Mouse (Mus musculus): ENCODE results near the gene Ucp3. TPM values are rescaled to one million over a fixed set of nuclear protein-coding genes. Genes with fewer than 3 reads are reported as not detected.

The Ucp3 gene
- polyA plus RNA-seq, 1 experiment from 2014 or later: not detected

DNA sequence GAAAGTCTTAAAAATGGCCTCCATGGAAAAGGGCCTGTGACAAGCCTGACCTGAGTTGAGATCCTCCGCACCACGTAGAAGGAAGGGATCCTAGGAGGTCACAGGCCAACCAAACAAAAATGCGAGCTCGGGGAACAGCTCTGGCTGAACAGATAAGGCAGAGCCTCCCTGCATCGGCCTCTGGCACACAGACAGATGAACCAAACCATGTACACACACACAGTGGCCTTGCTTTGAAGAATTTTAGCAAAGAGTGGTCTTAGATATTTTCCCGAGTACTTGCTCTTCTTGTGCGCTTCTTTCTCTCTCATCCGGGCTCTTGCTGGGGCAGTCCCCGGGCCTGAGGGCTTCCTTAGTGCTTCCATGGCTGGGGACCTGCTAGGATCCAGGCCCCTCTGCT lies 9.6 kb upstream of the Ucp3 start:
- Histone ChIP-seq H3K4me3 (no peak overlapping the region), H3K27me3 (replicated peaks) (no peaks in the 10 kb centered on the region), H3K4me2 (replicated peaks) (no peak overlapping the region), H3K9ac (no peak overlapping the region), H3K27ac (no peak overlapping the region), H3K36me3 (peaks cover 64% of the 10 kb centered on the region), H3K4me1 (no peaks in the 10 kb centered on the region), H3K9me3 (no peaks in the 10 kb centered on the region)
- no peak for ATAC-seq (ENCODE audit: low FRiP score, low read depth)
- 87% methylated on average over 9 of the region's 9 CpGs for WGBS

DNA sequence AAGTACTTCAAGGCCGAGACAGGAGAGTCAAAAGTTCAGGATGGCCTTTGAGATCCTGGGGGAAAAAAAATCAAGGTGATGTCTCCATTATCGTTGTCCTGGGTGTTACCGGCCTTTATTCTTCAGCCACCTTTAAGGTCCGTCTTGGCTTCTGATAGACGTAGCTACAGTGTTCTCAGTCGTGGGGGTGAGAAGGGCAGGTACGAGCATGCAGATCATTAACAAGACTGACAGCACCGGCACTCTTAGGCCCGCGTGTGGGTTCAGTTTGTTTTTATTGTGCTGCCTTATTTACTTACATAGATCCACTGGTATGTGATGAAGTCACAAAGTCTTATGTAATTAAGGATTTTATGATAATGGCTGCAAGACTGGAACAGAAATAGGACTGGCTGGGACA lies 9.0 kb upstream of the Ucp3 start:
- Histone ChIP-seq H3K9me3 (no peaks in the 10 kb centered on the region), H3K9ac (no peak overlapping the region), H3K4me3 (no peak overlapping the region), H3K4me2 (replicated peaks) (no peak overlapping the region), H3K36me3 (peaks cover 67% of the 10 kb centered on the region), H3K27me3 (replicated peaks) (no peaks in the 10 kb centered on the region), H3K27ac (no peak overlapping the region), H3K4me1 (no peaks in the 10 kb centered on the region)
- WGBS: 92% methylated on average over 10 of the region's 10 CpGs
- ATAC-seq (ENCODE audit: low FRiP score, low read depth): no peak

DNA sequence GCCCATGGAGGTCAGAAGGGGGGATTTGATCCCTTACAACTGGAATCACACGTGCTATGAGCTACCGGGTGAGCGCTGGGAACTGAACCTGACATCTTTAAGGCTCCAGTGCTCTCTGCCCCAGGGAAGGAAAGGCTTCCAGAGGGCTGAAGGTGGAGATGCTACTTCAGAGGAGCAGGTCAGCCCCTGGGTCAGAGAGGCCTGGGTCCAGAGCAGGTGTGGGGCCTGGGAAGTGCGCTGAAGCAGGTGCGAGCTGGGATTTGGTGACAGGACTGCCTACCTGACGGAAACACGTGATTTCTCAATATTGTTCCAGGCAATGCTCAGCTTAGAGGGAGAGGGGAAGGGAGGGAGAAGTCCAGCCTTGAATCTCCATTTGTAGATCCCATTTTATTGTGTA lies 8.5 kb upstream of the Ucp3 start:
- peaks cover 68% of the 10 kb centered on the region for H3K36me3 ChIP-seq
- no peak overlapping the region for H3K4me2 ChIP-seq (replicated peaks)
- no peak for ATAC-seq (ENCODE audit: low FRiP score, low read depth)
- H3K4me1 ChIP-seq: no peaks in the 10 kb centered on the region
- H3K9ac ChIP-seq: no peak overlapping the region
- H3K4me3 ChIP-seq: no peak overlapping the region
- no peaks in the 10 kb centered on the region for H3K9me3 ChIP-seq
- no peaks in the 10 kb centered on the region for H3K27me3 ChIP-seq (replicated peaks)
- 96% methylated on average over 7 of the region's 7 CpGs for WGBS
- no peak overlapping the region for H3K27ac ChIP-seq

GRCm38 (mm10) chr7:100465248-100465647 lies 7.5 kb upstream of the Ucp3 start:
- Histone ChIP-seq H3K4me3 (no peak overlapping the region), H3K9ac (no peak overlapping the region), H3K4me2 (replicated peaks) (no peak overlapping the region), H3K27me3 (replicated peaks) (no peaks in the 10 kb centered on the region), H3K9me3 (no peaks in the 10 kb centered on the region), H3K36me3 (peaks cover 65% of the 10 kb centered on the region), H3K27ac (no peak overlapping the region), H3K4me1 (no peaks in the 10 kb centered on the region)
- ATAC-seq (ENCODE audit: low FRiP score, low read depth): no peak
- WGBS: 86% methylated on average over 4 of the region's 4 CpGs

GRCm38 (mm10) chr7:100465656-100466309 lies 7.0 kb upstream of the Ucp3 start:
- WGBS: 87% methylated on average over 5 of the region's 5 CpGs
- Histone ChIP-seq H3K4me2 (replicated peaks) (no peak overlapping the region), H3K27me3 (replicated peaks) (no peaks in the 10 kb centered on the region), H3K9ac (no peak overlapping the region), H3K4me1 (no peaks in the 10 kb centered on the region), H3K4me3 (no peak overlapping the region), H3K36me3 (peaks cover 62% of the 10 kb centered on the region), H3K27ac (no peak overlapping the region), H3K9me3 (no peaks in the 10 kb centered on the region)
- ATAC-seq (ENCODE audit: low FRiP score, low read depth): no peak

DNA sequence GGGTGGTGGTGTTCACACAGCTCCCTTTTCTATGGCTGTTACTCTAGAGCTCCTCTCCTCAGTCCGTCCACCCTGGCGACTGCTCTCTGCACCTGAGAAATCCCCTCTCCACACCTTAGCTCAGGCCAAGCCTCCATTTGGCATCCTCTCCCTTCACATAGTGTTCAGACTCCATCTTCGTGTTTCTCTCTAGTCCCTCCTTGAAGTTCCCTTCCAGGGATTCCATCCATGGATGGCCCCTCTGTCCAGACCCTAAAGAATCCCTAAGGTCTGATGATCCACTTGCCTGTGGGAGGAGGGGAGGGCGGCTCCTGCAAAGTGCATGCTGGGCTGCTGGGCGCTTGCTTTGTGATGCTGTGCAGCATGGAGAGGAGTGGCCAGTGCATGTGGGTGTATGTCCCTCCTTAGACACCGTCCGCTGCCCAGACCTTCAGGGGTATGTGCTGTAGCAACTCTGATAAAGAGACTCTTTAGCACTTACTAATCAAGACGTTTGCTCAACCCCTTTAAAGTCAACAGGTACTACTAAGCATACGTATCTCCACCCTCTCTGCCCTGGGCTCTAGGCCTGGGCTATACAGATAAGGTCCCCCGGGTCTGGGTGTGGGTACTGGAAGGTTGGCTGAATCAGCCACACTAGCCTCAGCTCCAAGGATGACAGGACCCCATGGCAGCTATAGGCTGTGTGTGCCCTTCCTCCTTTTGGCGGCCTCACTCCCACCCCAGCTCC lies 5.8 kb upstream of the Ucp3 start:
- Histone ChIP-seq H3K4me3 (no peak overlapping the region), H3K4me1 (no peaks in the 10 kb centered on the region), H3K27ac (no peak overlapping the region), H3K36me3 (peaks cover 51% of the 10 kb centered on the region), H3K27me3 (replicated peaks) (no peaks in the 10 kb centered on the region), H3K4me2 (replicated peaks) (no peak overlapping the region), H3K9me3 (no peaks in the 10 kb centered on the region), H3K9ac (no peak overlapping the region)
- WGBS: 92% methylated on average over 11 of the region's 11 CpGs
- ATAC-seq (ENCODE audit: low FRiP score, low read depth): no peak

GRCm38 (mm10) chr7:100468761-100469160 lies 4.0 kb upstream of the Ucp3 start:
- no peaks in the 10 kb centered on the region for H3K27me3 ChIP-seq (replicated peaks)
- no peaks in the 10 kb centered on the region for H3K9me3 ChIP-seq
- H3K4me3 ChIP-seq: no peak overlapping the region
- H3K36me3 ChIP-seq: peaks cover 50% of the 10 kb centered on the region
- ATAC-seq (ENCODE audit: low FRiP score, low read depth): no peak
- no peak overlapping the region for H3K4me2 ChIP-seq (replicated peaks)
- H3K27ac ChIP-seq: no peak overlapping the region
- no peaks in the 10 kb centered on the region for H3K4me1 ChIP-seq
- no peak overlapping the region for H3K9ac ChIP-seq
- WGBS: 94% methylated on average over 6 of the region's 6 CpGs

DNA sequence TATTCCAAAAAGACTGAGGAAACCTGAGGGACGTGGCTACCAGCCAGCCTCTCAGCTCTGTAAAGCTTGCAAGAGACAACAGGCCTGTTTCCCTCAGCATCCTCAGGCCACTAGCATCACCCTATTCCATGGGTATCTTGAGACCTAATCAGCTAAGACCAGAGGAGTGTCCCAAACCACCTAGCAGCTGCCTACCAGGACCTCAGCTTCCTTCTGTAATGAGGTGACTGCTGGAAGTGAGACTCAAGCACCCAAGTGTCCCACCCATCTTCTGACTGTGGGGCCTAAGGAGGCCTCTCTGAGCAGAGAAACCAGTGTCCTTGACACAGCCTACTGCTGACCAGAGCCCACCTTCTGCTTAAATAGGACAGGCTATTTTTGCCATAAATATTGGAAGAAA lies 3.3 kb upstream of the Ucp3 start:
- no peak for ATAC-seq (ENCODE audit: low FRiP score, low read depth)
- H3K9ac ChIP-seq: no peak overlapping the region
- 81% methylated on average over 1 of the region's 1 CpGs for WGBS

DNA sequence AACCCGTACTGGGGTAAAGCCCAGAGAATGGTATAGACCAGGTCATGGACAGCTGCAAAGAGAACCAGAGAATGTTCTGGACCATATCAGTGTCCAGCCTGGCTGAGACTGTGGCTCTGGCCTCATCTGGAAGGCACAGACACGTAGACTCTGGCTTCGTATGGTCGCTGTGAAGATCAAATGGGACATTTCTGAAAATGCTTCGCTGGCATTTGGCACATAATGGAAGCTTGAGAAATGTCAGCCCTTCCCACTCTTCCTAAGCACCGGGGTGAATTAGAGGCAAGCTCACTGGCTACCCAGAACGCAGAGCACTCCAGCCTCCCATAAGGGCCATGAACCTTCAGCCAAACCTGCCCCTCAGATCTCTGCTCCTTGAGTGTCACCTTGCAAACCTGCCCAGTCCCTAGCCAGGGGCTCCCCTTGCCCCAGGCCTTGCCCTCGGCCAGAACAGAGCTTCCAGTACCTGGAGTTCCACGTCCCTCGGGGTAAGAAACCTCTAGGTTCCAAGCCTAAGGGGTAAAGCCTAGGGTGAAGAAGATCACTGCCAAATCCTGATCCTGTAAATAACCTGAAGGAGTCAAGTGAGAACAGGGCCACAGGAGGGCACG lies 1.9 kb upstream of the Ucp3 start:
- H3K4me1 ChIP-seq: no peaks in the 10 kb centered on the region
- ATAC-seq (ENCODE audit: low FRiP score, low read depth): no peak
- no peak overlapping the region for H3K27ac ChIP-seq
- peaks cover 32% of the 10 kb centered on the region for H3K36me3 ChIP-seq
- no peak overlapping the region for H3K4me2 ChIP-seq (replicated peaks)
- H3K27me3 ChIP-seq (replicated peaks): no peaks in the 10 kb centered on the region
- WGBS: 91% methylated on average over 11 of the region's 11 CpGs
- no peak overlapping the region for H3K9ac ChIP-seq
- no peak overlapping the region for H3K4me3 ChIP-seq
- no peaks in the 10 kb centered on the region for H3K9me3 ChIP-seq

More for the DNA sequence above, 3.3 kb upstream of the Ucp3 start:
- peaks cover 43% of the 10 kb centered on the region for H3K36me3 ChIP-seq
- no peaks in the 10 kb centered on the region for H3K4me1 ChIP-seq
- no peak overlapping the region for H3K4me2 ChIP-seq (replicated peaks)
- no peaks in the 10 kb centered on the region for H3K9me3 ChIP-seq
- H3K4me3 ChIP-seq: no peak overlapping the region
- H3K27me3 ChIP-seq (replicated peaks): no peaks in the 10 kb centered on the region
- no peak overlapping the region for H3K27ac ChIP-seq

- Histone ChIP-seq H3K4me1 (no peaks in the 10 kb centered on the region), H3K9ac (no peak overlapping the region), H3K9me3 (no peaks in the 10 kb centered on the region), H3K4me2 (replicated peaks) (no peak overlapping the region), H3K27ac (no peak overlapping the region), H3K36me3 (peaks cover 27% of the 10 kb centered on the region), H3K4me3 (no peak overlapping the region), H3K27me3 (replicated peaks) (no peaks in the 10 kb centered on the region)
- 93% methylated on average over 1 of the region's 1 CpGs for WGBS
- ATAC-seq (ENCODE audit: low FRiP score, low read depth): no peak
Observed at GRCm38 (mm10) chr7:100471407-100471797, 1.4 kb upstream of the Ucp3 start.

GRCm38 (mm10) chr7:100473846-100474454 lies 1.2 kb downstream of the Ucp3 start:
- Histone ChIP-seq H3K9ac (no peak overlapping the region), H3K36me3 (peaks cover 13% of the 10 kb centered on the region), H3K9me3 (no peaks in the 10 kb centered on the region), H3K4me2 (replicated peaks) (no peak overlapping the region), H3K27ac (no peak overlapping the region), H3K4me1 (no peaks in the 10 kb centered on the region), H3K27me3 (replicated peaks) (no peaks in the 10 kb centered on the region), H3K4me3 (no peak overlapping the region)
- WGBS: 89% methylated on average over 9 of the region's 9 CpGs
- no peak for ATAC-seq (ENCODE audit: low FRiP score, low read depth)

DNA sequence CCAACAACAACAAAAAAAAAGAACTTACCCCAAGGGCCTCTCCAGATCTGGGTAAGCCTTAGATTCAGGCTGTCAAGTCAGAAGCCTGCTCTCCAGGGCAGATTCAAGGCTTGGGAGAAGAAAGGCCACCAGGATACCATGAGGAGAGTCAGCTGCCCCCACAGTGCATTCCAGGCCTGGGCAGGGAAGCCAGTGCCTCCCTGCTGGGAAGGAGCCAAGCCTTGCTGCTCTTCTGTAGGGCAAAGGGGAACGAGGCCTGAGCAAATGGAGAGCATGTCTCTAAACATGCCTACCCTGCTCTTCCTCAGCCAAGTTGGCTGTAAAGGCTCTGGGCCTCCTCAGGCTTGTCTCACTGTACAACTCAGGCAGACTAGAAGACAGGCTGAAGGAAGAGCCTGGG lies 1.9 kb downstream of the Ucp3 start:
- no peak overlapping the region for H3K4me3 ChIP-seq
- ATAC-seq (ENCODE audit: low FRiP score, low read depth): no peak
- no peaks in the 10 kb centered on the region for H3K9me3 ChIP-seq
- no peak overlapping the region for H3K9ac ChIP-seq
- H3K27me3 ChIP-seq (replicated peaks): no peaks in the 10 kb centered on the region
- 59% methylated on average over 1 of the region's 1 CpGs for WGBS
- no peaks in the 10 kb centered on the region for H3K4me1 ChIP-seq
- no peak overlapping the region for H3K4me2 ChIP-seq (replicated peaks)
- H3K27ac ChIP-seq: no peak overlapping the region
- peaks cover 5% of the 10 kb centered on the region for H3K36me3 ChIP-seq

Data from neural tube, embryonic 12.5 days (tissue).